Mouse (Mus musculus): Measurements from ENCODE around the gene Cpt1b.
A peak's percentile ranks its signal among the peaks of the same experiment; 100 is the strongest.

The Cpt1b gene

DNA sequence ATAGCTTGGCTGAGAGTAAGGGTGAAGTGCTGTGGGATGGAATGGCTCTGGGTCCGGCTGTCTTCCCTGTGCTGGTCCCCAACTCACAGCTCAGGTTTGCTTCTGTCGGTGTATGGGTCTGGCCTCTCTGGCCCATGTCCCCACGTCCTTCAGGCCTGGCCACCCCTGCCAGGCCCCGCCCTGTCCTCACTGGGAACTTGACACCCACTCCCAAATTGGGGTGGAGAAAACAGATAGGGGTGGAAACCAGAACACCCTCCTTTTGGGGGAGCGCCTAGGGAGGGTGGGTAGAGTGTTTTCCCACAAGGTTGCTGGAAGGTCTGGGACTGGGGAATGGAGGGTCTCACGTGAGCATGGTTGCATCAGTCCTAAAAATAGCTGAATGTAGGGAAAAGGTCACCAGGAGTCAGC is at the start of gene Cpt1b:
Gene Cpt1b, minus strand, starts transcription at position 153 of the 411 bp plus-strand sequence.
- no peak for DNase-seq (ENCODE audit: low spot score in 2 of 2)

DNA sequence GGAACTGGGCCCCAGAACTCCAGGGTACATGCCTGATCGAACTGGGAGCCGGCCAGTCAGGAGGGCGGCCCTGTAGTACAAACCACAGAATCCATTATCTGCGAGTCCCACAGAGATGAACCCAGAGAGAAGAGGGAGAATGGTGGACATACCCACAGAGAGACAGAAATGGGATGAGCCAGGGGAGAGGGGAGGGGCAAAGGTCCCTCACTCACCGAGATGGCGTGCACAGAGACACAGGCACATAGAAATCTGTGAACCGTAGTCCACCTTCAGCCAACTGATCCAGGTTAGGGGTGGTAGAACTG is 49.6 kb upstream of the Cpt1b start:
- DNase-seq (ENCODE audit: low spot score in 2 of 2): no peak

DNA sequence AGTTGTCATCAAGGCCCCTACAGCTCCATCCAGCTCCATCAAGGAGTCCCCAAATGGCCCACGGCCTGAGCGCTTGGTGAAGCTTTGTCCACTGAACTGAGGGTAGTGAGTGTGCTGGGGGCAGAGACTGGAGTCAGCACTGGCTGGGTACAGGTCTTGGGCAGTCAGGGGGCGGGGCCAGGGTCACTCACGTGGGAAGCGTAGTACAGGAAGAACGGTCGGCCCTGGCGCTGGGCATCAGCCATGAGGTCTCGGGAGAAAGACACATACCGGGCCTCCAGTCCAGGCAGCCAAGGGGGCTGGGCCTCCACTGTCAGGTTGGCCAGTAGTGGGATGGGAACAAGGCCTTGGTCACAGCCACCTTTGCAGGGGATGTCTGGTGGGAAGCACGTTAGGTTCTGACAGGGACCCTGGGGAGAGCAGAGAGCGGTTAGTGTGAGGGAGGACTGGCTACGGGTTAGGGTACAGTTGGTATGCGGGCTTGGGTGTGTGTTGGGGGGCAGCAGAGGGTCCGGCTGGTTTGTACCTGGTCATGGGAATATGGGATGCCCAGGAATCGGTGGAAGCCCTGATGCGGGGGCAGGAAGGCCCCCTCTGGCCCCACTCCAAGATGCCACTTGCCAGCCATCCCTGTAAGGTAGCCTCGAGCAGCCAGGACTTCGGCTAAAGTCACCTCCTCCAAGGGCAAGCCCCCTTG is 49.1 kb upstream of the Cpt1b start:
- no peak for DNase-seq (ENCODE audit: low spot score in 2 of 2)

DNA sequence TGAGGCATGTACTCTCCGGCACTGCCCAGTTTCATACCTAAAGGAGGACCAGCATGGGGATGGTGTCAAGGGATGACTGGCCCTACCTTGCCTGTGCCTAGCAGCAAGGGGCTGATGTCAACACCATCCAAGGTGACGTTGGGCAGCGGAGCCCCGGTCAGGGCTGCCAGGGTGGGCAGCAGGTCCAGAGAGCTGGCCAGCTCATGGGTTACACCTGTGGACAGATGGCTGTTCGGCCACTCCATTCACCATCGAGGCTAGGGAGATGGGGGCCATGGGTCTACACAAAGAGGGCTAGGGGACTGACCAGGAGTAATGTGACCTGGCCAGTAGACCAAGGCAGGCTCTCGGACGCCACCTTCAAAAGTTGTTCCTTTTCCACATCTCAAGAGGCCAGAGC is 48.3 kb upstream of the Cpt1b start:
- no peak for DNase-seq (ENCODE audit: low spot score in 2 of 2)

DNA sequence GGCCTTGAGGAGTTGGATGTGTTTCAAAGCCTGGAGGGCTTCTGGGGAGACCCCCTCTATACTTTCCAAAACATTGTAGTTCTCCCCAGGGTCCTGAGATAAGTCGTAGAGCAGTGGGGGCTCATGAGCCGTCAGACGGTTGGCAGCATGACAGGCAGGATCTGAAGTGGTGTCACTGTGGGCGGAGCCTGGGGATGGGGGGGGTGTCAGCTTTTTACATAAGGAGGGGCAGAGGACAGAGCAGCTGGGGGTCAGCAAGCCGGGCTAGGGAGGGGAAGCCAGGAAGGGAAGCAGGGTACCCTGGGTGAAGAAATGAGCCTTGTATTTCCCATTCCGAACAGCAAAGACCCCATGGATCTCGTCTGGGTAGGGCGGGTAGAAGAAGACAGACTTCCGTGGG is 47.7 kb upstream of the Cpt1b start:
- no peak for DNase-seq (ENCODE audit: low spot score in 2 of 2)

DNA sequence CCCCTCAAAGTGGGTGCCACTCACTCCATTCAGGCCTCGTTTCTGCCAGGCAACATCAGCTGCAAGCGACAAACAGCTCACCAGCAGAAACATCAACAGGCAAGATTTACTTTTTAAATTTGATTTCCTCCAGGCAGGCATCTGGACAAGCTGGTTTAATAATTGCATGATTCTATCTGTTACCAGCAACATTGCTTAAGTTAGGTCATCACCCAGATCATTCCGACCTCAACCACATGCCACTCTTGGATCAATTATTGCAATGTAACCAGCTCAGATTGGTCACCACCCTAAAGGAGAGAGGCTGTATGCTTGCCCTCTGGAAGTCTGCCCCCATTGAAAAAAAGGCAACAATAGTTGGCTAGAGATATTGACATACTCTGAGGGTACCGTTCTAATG is 45.8 kb upstream of the Cpt1b start:
- no peak for DNase-seq (ENCODE audit: low spot score in 2 of 2)

DNA sequence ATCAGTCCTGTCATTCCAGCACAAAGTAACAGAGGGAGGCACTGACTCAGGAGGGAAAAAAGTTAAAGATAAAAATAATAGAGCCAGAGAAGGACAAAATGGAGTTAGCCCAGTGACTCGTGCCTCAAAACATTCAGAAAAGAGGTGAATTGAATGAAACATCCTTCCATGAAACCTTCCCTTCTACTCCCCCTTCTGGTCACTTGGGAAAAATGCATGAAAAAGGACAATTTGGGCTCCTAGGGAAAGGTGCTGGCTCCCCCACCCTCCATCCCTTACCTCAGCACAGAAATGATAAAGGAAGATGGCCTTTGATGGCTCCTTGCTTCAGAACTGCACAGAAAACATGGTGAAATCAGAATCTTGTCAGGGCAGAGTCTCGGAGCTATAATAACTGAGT is 42.9 kb upstream of the Cpt1b start:
- no peak for DNase-seq (ENCODE audit: low spot score in 2 of 2)

DNA sequence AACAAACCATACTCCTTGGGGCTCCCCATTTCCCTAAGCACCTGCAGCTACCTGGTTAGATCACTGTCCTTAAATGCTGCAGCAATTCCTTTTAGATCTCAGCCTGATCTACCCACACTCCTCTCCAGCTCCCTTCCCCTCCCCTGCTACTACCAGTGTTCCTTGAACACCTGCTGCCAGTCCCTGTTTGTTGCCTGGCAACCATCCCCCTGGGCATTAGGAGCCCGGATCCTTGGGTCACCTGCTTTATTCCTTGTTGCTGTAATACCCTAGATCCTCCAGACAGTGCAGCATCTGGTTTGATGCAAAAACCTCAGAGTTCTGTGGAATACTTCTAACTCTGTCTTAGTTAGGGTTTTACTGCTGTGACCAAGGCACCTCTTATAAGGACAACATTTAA is 39.4 kb upstream of the Cpt1b start:
- DNase-seq (ENCODE audit: low spot score in 2 of 2): no peak

DNA sequence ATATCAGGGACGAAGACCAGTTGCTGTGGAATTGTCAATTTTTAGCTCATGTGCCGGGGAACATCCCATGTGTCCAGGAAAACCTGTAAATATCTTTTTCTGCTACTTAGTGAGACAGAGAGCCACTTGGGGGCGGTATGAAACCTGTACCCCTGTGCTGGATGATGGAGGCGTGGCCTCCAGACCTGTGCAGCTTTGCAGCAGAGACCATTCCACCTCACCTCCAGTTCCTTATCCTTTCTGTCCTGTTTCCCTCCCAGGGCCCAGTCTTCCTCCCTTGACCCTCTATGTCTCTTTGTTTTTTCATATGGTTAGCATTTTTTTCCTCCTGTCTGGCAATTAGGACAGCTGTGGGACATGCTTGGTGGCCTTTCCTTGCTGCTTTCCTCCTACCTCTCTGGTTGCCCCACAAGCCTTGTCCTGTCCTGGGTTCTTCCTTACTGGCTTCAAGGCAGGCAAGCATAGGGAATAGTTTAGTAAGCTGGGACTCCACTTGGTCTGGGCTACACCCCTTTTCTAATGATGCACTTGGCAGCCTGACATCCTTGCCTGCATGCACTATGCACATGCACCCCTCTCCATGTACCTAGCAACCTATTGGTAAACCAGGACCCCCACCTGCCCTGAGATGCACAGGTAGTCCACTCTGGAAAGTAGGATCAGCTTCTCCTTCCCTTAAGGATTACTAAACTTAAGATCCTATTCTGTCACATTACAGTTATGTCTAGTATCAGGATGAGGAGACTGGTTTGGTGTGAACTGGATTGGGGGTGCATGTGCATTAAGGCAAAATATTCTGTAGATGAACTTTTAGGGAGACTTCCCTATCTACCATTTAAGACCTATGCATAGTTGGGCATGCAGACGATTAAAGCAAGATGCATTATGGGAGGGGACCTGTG is 37.9 kb upstream of the Cpt1b start:
- no peak for DNase-seq (ENCODE audit: low spot score in 2 of 2)

DNA sequence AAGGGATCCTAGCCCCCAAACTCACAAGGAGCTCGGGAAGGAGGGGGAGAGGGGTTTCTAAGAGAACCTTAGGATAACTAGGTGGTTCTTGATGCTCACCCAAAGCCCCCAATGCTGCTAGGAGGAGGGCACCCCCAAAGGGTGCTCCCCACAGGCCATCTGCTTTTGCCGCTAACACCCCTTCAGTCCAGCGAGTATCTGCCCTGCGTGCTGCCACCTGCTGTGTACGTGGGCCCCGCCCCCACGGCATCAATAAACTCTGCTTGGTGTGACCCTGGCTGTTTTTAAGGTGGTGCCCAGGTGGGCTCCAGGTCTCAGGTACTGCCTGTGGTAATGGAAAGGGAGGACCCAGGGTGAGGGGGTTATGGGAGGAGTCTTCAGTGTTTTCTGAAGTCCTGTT is 36.5 kb upstream of the Cpt1b start:
- no peak for DNase-seq (ENCODE audit: low spot score in 2 of 2)

DNA sequence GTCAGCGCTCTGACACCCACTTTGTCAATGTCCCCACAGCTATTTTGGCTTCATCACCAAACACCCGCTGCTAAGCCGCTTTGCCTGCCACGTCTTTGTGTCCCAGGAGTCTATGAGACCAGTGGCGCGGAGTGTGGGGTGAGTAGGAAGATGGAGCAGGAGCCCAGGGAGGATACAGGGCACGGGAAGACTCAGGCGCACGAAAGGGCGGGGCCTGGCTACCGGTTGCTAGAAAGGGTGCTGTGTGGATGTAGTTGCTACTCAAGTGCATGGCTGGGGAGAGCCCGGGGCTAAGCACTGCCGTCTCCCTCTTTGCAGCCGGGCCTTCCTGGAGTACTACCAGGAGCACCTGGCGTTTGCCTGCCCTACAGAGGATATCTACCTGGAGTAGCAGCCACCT is 35.7 kb upstream of the Cpt1b start:
- no peak for DNase-seq (ENCODE audit: low spot score in 2 of 2)

DNA sequence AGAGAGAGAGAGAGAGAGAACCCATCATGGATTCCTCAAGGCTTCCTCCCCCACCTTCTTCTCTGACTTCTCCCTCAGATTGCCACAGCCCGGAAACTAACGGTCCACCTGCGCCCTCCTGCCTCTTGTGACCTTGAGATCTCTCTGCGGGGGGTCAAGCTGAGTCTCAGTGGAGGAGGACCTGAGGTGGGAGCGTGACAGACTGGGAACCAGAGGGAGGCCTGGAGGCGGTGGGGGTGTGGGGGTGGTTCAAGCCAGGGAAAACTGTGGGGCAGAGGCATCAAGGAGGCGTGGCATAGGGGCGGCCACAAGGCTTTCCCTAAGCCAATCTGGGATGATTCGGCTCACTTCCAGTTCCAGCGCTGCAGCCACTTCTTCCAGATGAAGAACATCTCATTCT is 34.6 kb upstream of the Cpt1b start:
- no peak for DNase-seq (ENCODE audit: low spot score in 2 of 2)

DNA sequence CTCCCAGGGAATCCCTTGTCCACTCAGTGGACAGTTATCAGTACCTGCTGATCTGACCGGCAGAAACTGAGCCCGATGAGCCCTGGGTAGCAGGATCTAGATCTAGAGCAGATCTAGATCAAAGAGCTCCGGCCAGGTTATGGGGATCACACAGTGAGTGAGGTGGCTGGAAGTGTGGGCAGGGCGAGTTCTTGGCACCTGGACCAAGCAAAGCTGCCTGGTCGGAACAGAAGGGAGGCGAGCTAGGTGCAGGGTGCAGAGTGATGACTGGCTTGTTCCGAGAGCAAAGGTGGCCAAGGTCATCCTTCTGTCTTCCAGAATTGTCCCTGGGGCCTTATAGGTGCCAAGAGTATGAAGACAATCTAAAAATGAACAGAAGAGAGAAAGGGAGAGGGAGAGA is 34.2 kb upstream of the Cpt1b start:
- no peak for DNase-seq (ENCODE audit: low spot score in 2 of 2)

DNA sequence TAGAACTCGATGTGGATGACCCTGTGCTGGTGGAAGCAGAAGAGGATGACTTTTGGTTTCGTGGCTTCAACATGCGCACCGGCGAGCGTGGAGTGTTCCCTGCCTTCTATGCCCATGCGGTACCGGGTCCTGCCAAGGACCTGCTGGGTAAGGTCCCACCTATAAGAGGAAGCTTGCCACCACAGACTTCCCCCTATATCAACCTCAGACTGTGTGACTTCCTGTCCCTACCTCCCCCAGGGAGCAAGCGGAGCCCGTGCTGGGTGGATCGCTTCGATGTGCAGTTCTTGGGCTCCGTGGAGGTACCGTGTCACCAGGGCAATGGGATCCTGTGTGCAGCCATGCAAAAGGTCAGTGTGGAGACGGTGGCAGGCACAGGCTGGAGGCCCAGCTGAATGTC is 33.3 kb upstream of the Cpt1b start:
- no peak for DNase-seq (ENCODE audit: low spot score in 2 of 2)

DNA sequence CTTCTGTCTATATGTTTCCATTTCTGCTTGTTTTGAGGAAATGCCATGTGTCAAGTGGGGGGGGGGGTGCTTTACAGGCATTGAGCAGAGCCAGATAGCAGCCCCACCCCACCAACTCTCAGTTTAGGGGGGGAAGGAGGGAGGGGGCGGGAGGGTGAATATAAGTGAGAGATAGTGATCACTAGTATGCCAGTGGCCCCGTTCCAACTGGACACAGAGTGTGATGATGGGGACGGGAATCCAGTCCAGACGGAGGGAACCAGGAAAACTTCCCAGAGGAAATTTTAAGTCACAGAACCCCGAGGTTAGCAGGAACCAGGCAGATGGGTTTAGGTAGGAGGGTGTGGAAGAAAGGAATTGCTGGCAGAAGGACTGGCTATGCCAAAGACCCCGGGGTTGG is 30.0 kb upstream of the Cpt1b start:
- no peak for DNase-seq (ENCODE audit: low spot score in 2 of 2)

DNA sequence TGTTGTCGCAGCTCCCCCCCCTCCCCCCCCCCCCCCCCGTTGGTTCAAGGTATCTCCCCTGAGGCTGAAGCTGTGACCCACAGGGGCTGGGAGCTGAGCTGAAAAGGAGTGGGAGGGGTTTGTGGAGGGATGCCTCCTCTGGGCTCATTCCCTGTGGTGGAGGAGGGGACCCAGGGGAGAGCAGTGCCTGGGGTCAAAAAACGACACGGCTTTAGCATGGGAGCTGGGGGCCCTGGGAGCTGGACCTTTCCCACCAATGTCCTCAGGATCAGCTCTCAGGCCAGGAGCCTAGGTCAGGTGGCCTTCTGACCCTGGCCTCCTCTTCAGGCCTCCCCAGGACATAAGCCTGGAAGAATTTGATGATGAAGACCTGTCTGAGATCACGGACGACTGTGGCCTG is 29.2 kb upstream of the Cpt1b start:
- DNase-seq (ENCODE audit: low spot score in 2 of 2): no peak

DNA sequence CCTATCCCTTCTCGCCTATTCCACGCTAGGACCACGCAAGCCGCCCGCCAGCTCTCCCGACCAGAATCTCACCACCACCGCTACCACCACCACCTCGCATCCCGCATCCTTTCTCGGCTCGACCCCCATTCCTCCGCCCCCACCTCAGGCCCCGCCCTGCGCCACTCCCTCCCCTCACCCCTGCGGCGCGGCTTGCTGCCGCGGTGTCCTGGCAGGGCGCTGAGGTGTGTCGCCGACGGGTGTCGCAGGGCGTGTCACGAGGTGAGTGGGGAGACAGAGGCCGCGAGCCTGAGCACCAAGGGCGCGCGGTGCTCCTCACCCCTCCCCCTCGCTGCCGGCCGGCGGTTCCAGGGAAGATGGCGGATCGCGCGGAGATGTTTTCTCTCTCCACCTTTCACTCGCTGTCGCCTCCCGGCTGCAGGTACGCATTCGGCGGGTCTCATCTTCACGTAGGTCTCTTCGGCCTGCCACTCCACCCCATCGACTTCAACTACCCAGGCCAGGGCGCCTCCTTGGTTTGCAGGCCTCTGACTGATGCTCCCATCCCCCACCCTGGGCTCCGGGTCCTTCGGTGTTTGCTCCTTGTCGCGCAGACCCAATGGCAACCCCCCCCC is 28.3 kb upstream of the Cpt1b start, which contains the start of gene Mapk8ip2:
Gene Mapk8ip2, plus strand, starts transcription at position 49 of the 614 bp plus-strand sequence.
- DNase-seq (ENCODE audit: low spot score in 2 of 2): peak; percentile 43 to 48

DNA sequence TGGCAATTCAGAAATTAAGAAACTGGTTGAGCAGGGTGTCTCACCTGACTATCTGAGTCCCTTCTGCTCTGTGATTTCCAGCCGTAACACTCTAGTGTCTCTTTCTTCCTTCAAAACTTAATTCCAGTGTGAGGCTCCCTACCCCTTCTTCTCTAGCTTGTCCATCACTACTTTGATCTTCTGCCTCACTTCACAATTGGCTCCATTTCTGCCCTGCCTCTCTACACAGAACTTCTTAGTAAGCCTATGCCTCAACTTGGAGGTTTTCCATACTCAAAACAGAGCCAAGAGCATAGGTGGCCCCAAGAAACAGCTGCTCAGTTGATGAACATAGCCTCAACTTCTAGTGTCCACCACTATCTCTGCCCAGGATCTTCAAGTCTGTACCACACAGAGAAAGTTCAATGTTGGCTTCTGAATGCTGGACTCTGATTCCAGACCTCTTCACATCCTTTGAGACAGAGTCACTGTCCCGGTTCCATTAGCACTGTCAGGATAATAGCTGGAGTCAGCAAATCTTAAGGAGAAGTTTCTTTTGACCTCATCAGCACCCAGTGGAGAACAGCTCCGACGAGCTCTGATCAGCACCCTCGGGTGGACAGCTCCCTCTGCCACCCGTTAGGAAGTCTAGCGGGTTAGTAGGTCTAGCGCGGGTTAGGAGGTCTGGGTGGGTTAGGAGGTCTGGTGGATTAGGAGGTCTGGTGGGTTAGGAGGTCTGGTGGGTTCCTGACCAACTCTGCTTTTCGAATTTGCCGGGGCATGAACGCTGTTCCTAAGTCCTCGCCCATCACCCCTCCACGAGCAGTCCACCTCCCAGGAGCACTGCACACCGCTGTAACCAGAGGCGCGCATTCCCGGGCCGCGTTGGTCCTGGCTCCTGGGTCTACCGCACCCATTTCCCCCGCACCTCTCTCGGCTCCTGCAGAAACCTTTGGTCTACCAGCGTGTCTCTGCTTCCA is 27.5 kb upstream of the Cpt1b start:
- DNase-seq (ENCODE audit: low spot score in 2 of 2): no peak

DNA sequence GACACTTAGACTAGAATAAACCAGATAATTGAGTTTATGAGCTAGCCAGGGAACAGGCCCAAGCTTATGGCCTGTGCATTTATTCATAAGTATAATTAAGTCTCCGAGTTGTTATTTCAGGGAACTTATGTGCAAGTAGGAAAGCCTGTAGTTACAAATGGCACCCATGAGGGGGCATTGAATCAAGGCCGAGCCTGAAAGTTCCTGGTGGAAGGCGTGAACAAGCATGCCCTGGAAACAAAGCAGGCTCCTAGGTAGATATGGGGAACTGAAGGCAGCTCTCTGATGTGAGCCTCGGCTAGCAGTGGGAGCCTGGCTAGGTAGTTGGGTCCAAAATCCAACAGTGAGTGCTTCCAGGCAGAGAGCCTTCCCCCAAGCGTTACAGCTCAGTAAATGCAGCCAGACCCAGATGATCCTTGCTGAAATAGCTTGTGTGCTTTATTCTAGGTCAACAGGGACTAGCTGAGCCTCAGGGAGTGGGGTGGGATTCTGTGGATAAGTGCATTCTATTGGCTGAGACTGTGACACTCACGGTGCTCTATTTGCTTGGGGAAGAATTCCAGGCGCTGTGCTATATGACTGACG is 16.9 kb upstream of the Cpt1b start:
- no peak for DNase-seq (ENCODE audit: low spot score in 2 of 2)

DNA sequence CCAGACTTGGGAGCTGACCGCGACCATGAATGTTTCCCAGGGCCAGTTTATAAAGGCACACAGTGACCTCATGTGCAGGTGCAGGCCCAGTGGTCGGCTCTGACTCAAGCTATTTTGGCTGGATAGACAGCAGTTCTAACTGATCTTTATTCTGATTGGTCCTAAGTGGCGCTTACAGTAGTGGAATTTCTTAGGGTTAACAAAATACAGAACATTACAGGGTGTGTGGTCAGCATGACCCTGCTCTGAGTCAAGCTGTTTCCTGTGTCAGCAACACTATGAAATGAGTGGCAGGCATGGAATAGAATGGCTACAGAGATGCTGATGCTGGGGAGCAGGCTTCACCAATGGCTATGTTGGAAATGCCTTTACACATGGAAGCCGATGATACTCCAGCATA is 10.2 kb upstream of the Cpt1b start:
- no peak for DNase-seq (ENCODE audit: low spot score in 2 of 2)

DNA sequence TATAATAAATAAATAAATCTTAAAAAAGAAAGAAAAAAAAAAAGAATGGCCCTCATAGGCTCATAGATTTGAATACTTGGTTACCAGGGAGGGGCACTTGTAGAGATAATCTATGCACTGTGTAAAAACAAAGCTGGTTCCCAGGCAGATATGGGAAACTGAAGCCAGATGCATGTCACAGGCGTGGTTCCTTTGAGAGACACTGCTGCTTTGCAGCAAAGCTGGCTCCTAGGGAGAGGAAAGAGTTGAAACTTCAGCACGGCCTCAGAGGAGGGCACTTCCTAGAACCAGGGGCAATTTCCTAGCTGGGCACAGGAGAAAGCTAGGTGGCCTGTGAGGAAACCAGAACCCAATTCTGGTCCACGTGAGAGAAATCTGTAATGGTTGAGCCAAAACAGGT is 8.5 kb upstream of the Cpt1b start:
- DNase-seq (ENCODE audit: low spot score in 2 of 2): no peak

Measured in frontal cortex, postnatal 14 days (tissue).